In genomic region chr12:86823855-86824589, GRCm38 (mm10) we compare ENCODE assay signal across 8 mouse cellular contexts.
DNase-seq lines count a peak whose midpoint lies in the region; ATAC-seq and TF ChIP-seq lines count a peak whose summit lies in the region.

No protein-coding gene starts in this region.

- peak overlapping the region; percentile 87 for H3K27ac ChIP-seq in ES-E14 (ENCODE audit: insufficient read depth, low read depth, low read length, poor library complexity, severe bottlenecking)
- H3K27ac ChIP-seq in forebrain, embryonic 16.5 days (ENCODE audit: low read length): peak overlapping the region; percentile 99
- peak overlapping the region; percentile 96 for H3K27ac ChIP-seq in lung, embryonic 15.5 days

- no peaks in the 10 kb centered on the region for H3K36me3 ChIP-seq in ES-E14 (ENCODE audit: control insufficient read depth, insufficient read depth, low read length, poor library complexity, severe bottlenecking)
- no peaks in the 10 kb centered on the region for H3K36me3 ChIP-seq in forebrain, embryonic 16.5 days (ENCODE audit: control insufficient read depth, insufficient read depth)
- H3K36me3 ChIP-seq in lung, embryonic 15.5 days: no peaks in the 10 kb centered on the region

- in situ Hi-C loops in ES-E14 (cut with MboI; ENCODE audit: low sequenced_read_pairs in 2 of 2, unreplicated experiment in 2 of 2): no loop called here

- no peaks in the 10 kb centered on the region for H3K9me3 ChIP-seq in ES-E14 (ENCODE audit: control insufficient read depth, insufficient read depth, low read depth, low read length)
- H3K9me3 ChIP-seq in forebrain, embryonic 16.5 days (ENCODE audit: control insufficient read depth, low read length): no peaks in the 10 kb centered on the region
- no peaks in the 10 kb centered on the region for H3K9me3 ChIP-seq in lung, embryonic 15.5 days

- peak overlapping the region; percentile 56 to 57 for H3K4me3 ChIP-seq in ES-E14 (ENCODE audit: insufficient read depth in 1 of 2, low read depth in 1 of 2, low read length in 2 of 2, poor library complexity in 1 of 2, severe bottlenecking in 1 of 2)
- H3K4me3 ChIP-seq in forebrain, embryonic 16.5 days (replicated peaks; ENCODE audit: low read length): peak overlapping the region; percentile 23
- H3K4me3 ChIP-seq in lung, embryonic 15.5 days: peak overlapping the region; percentile 19

- intact Hi-C loops in heart, postnatal 36 days (cut with DNase I): loop anchor here (2.0 kb wide), 1 partner anchor 71 kb away; no protein-coding TSS in a partner anchor

- H3K9ac ChIP-seq in ES-E14 (ENCODE audit: insufficient read depth, low read depth, low read length, poor library complexity, severe bottlenecking): peak overlapping the region; percentile 82
- H3K9ac ChIP-seq in forebrain, embryonic 16.5 days (replicated peaks; ENCODE audit: low read depth, low read length): peak overlapping the region; percentile 56
- peak overlapping the region; percentile 31 for H3K9ac ChIP-seq in lung, embryonic 15.5 days

- 0% methylated on average over 29 of the region's 29 CpGs for WGBS in forebrain, embryonic 16.5 days
- WGBS in lung, embryonic 15.5 days: under 1% methylated on average over 29 of the region's 29 CpGs

- H3K27me3 ChIP-seq in forebrain, embryonic 16.5 days (replicated peaks; ENCODE audit: control insufficient read depth, insufficient read depth, low read length): no peaks in the 10 kb centered on the region
- H3K27me3 ChIP-seq in lung, embryonic 15.5 days: no peaks in the 10 kb centered on the region

- ATAC-seq in forebrain, embryonic 16.5 days: peak; percentile 91
- ATAC-seq in lung, embryonic 15.5 days (ENCODE audit: borderline replicate concordance, extremely low read depth, low FRiP score, low TSS enrichment): peak; percentile 85
- peak; percentile 71 for ATAC-seq in neutrophil, adult 5-6 weeks (ENCODE audit: extremely low read depth, insufficient number of reproducible peaks, low FRiP score, poor library complexity, severe bottlenecking)

- DNase-seq in ES-E14 (ENCODE audit: low read depth, low spot score): peak; percentile 83
- DNase-seq in cerebellum, adult 18-20 months: peak; percentile 76 to 79
- peak; percentile 86 to 89 for DNase-seq in heart, postnatal 36 days
- peak; percentile 90 to 91 for DNase-seq in layer of hippocampus, adult 8-10 months (ENCODE audit: low spot score in 2 of 2)
- DNase-seq in thymus, adult 18-20 months: peak; percentile 77 to 85

- peaks cover 4 to 20% of the 10 kb centered on the region in 2 experiments for H3K4me1 ChIP-seq in ES-E14 (ENCODE audit: control insufficient read depth in 2 of 2, insufficient read depth in 2 of 2, low read length in 2 of 2, poor library complexity in 1 of 2)
- peaks cover 53% of the 10 kb centered on the region for H3K4me1 ChIP-seq in forebrain, embryonic 16.5 days (replicated peaks; ENCODE audit: control insufficient read depth, insufficient read depth, low read length)
- peaks cover 56% of the 10 kb centered on the region for H3K4me1 ChIP-seq in lung, embryonic 15.5 days

- peak overlapping the region; percentile 49 for H3K4me2 ChIP-seq in forebrain, embryonic 16.5 days (ENCODE audit: low read length)
- peak overlapping the region; percentile 51 for H3K4me2 ChIP-seq in lung, embryonic 15.5 days

TF ChIP-seq in ES-E14, 5 proteins besides CTCF, POLR2A, EP300 and RAD21:
- no peak for TF ChIP-seq HCFC1 (IDR thresholded peaks at IDR 0.05; ENCODE audit: borderline replicate concordance, insufficient read depth, low read length)
- 0 out of 2 replicates have a peak, but pooled peaks have one; percentile 1 for TF ChIP-seq ZC3H11A (IDR thresholded peaks at IDR 0.05; ENCODE audit: borderline replicate concordance, low read depth, low read length)

Comparison
In these comparisons a context has a peak if more than half of its experiments do, and no peak if none do; other contexts are left out.
1. Peak in every context shown above with its lines: DNase-seq, ATAC-seq, H3K4me3 ChIP-seq and H3K27ac ChIP-seq.
2. H3K9ac ChIP-seq: peak in every context shown above with its lines; median percentile 82 in ES-E14; 56 in forebrain, embryonic 16.5 days; 31 in lung, embryonic 15.5 days.